Mouse (Mus musculus) brain, embryonic 14.5 days (tissue): Measurements from ENCODE around the gene Ndufv1.

ENCODE experiments used
- CTCF ChIP-seq: fragments of 200-500 bp; IDR thresholded peaks from 2 replicates; pipeline ENCODE4 v1.5.1; 2012; ENCODE audit warnings: inconsistent platforms, mild to moderate bottlenecking, moderate library complexity, borderline replicate concordance; ENCODE audit not compliant: insufficient read depth, insufficient read length; ENCODE audit errors: extremely low read depth
- POLR2A ChIP-seq: fragments of 200-500 bp; IDR thresholded peaks from 2 replicates; pipeline ENCODE4 v1.6.1; 2012; ENCODE audit warnings: mild to moderate bottlenecking, inconsistent platforms, borderline replicate concordance; ENCODE audit not compliant: poor library complexity, insufficient read depth, insufficient read length, severe bottlenecking; ENCODE audit errors: extremely low read depth

DNA sequence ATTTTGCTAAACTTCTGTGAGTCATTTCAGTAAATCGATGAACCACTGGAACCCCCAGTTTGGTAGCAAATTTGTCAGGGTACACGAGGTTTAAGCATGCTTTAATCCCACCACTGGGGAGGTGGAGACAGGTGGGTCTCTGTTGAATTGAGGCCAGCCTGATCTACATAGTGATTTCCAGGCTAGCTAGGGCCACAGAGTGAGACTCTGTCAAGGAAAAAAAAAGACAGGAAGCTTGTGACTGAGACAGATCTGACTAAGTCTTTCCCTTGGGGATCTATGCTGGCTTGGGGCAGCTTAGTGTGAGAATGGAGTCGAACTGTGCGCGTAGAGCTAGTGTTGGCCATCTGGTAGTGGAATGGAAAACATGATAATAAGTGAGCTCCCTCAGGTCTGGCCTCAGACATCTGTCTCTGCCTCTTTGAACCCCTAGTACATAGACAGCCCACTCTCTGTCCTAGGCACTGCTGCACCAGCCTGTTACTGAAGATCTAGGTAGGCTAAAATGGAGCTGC lies 40.0 kb upstream of the Ndufv1 start:
- no peak for TF ChIP-seq CTCF
- no peak for TF ChIP-seq POLR2A
